ENCODE assay signal across 8 mouse cellular contexts in genomic region chr3:41080724-41081123, GRCm38 (mm10). TPM values are rescaled to one million over a fixed set of nuclear protein-coding genes. Genes with fewer than 3 reads are reported as not detected.
DNase-seq lines count a peak whose midpoint lies in the region; ATAC-seq and TF ChIP-seq lines count a peak whose summit lies in the region.

No protein-coding gene starts in this region.

- no peak for TF ChIP-seq POLR2A in myocyte (IDR thresholded peaks at IDR 0.05; ENCODE audit: insufficient read length, low read depth)

- peak; percentile 11 for DNase-seq in kidney, postnatal 10 days
- no peak for DNase-seq in kidney, adult 9 months
- peak; percentile 31 for DNase-seq in embryo, embryonic 10.5 days (ENCODE audit: low spot score)
- peak; percentile 53 for DNase-seq in intestine, embryonic 14.5 days (ENCODE audit: low spot score)
- DNase-seq in urinary bladder, postnatal 36 days (ENCODE audit: low spot score in 2 of 2) = no peak
- DNase-seq in urinary bladder, postnatal 4 days (ENCODE audit: low spot score in 2 of 2) = no peak
- DNase-seq in layer of hippocampus, adult 11-12 months (ENCODE audit: low spot score) = no peak

- peak overlapping the region; percentile 93 for H3K4me2 ChIP-seq in intestine, embryonic 14.5 days (ENCODE audit: low read length)
- peak overlapping the region; percentile 95 for H3K4me2 ChIP-seq in myocyte (ENCODE audit: low read depth)

- H3K27me3 ChIP-seq in intestine, embryonic 14.5 days (replicated peaks; ENCODE audit: control insufficient read depth, insufficient read depth, low read length) = no peaks in the 10 kb centered on the region
- H3K27me3 ChIP-seq in myocyte (ENCODE audit: control insufficient read depth, insufficient read depth, insufficient read length) = no peaks in the 10 kb centered on the region

- H3K79me2 ChIP-seq in myocyte (ENCODE audit: control insufficient read depth, insufficient read depth) = peaks cover 68% of the 10 kb centered on the region

- peaks cover 7% of the 10 kb centered on the region; the same call in 1 of the 2 replicates for H3K36me3 ChIP-seq in intestine, embryonic 14.5 days (ENCODE audit: control insufficient read depth, insufficient read depth, low read length)
- H3K36me3 ChIP-seq in myocyte (ENCODE audit: control insufficient read depth, insufficient read depth) = no peaks in the 10 kb centered on the region

- peaks cover 22% of the 10 kb centered on the region; the same call in 1 of the 2 replicates for H3K4me1 ChIP-seq in intestine, embryonic 14.5 days (replicated peaks; ENCODE audit: control insufficient read depth, insufficient read depth, low read length)

- peak overlapping the region; percentile 90 for H3K4me3 ChIP-seq in intestine, embryonic 14.5 days (ENCODE audit: low read depth, low read length)
- H3K4me3 ChIP-seq in myocyte = peak overlapping the region; percentile 49

- no peak overlapping the region for H3K9ac ChIP-seq in intestine, embryonic 14.5 days (ENCODE audit: low read length)

- 31% methylated on average over 3 of the region's 3 CpGs for WGBS in intestine, embryonic 14.5 days

- no peak overlapping the region for H3ac ChIP-seq in myocyte (ENCODE audit: control insufficient read depth, insufficient read length)

- ATAC-seq in intestine, embryonic 14.5 days (replicated peaks; ENCODE audit: low FRiP score, low TSS enrichment, low read depth) = no peak

- H3K27ac ChIP-seq in intestine, embryonic 14.5 days (ENCODE audit: low read depth) = no peak overlapping the region

- no peaks in the 10 kb centered on the region for H3K9me3 ChIP-seq in intestine, embryonic 14.5 days (ENCODE audit: control insufficient read depth, low read length)

TF ChIP-seq in myocyte, 11 proteins besides CTCF, POLR2A, EP300 and RAD21:
- TF ChIP-seq USF1 (IDR thresholded peaks at IDR 0.05; ENCODE audit: low read depth) (no peak), REST (IDR thresholded peaks at IDR 0.05; ENCODE audit: insufficient read depth, insufficient read length) (no peak), E2F4 (IDR thresholded peaks at IDR 0.05; ENCODE audit: insufficient read depth) (no peak), POLR2AphosphoS2 (IDR thresholded peaks at IDR 0.05; ENCODE audit: insufficient read length, low read depth) (no peak), CEBPB (IDR thresholded peaks at IDR 0.05; ENCODE audit: insufficient read depth, poor library complexity, severe bottlenecking) (no peak), MYOD1 (IDR thresholded peaks at IDR 0.05; ENCODE audit: control insufficient read depth in 1 of 3, insufficient read length in 2 of 3, low read depth in 2 of 3) (no peak), TCF3 (IDR thresholded peaks at IDR 0.05; ENCODE audit: insufficient read length, low read depth) (no peak), MAX (IDR thresholded peaks at IDR 0.05; ENCODE audit: low read depth) (no peak), TCF12 (IDR thresholded peaks at IDR 0.05; ENCODE audit: insufficient read depth, poor library complexity, severe bottlenecking) (no peak), SRF (IDR thresholded peaks at IDR 0.05; ENCODE audit: control insufficient read depth, insufficient read length, low read depth) (no peak), MYOG (IDR thresholded peaks at IDR 0.05; ENCODE audit: control insufficient read depth in 1 of 3, insufficient read depth in 1 of 3, insufficient read length in 2 of 3, low read depth in 2 of 3) (no peak)

RNA-seq across cellular contexts. Expression of gene Pgrmc2, which starts 2.1 kb away (rescaled TPM):
- polyA plus RNA-seq in intestine, embryonic 14.5 days (2014; fragmentation: Nextera tagmentation; extraction: Ambion mirVana) = 31.7 and 32.8 TPM in 2 replicates
- polyA plus RNA-seq in myocyte (2012; fragmentation: generic; extraction: Trizol) = 58.1 TPM

Comparison
In these comparisons a context has a peak if more than half of its experiments do, and no peak if none do; other contexts are left out.
1. DNase-seq: peak in kidney, postnatal 10 days (single experiment), embryo, embryonic 10.5 days (single experiment) and intestine, embryonic 14.5 days (single experiment); none in kidney, adult 9 months (single experiment), urinary bladder, postnatal 36 days (0 of 2), urinary bladder, postnatal 4 days (0 of 2) and layer of hippocampus, adult 11-12 months (single experiment).